Mouse (Mus musculus): Measurements from ENCODE around the gene Sprtn.

The Sprtn gene

DNA sequence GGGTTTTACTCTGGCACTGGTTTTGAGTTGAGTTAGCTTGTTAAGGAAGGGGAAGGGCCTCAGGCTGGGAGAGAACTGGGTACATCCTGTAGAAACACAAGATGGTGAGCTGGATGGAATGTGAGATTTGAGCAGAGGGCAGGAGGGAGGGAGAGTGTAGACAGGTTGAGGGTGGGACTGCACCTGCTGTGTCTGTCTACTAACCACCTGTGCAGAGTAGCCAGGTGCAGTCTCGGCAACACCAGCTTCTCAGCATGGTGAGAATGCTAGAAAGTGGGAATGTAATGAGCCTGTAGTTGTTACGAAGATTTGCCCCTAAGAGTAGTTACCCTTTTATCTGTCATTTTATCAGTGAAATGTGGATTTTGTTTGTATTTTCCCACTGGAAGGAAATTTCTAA is 7.8 kb downstream of the Sprtn start:
- no peak for DNase-seq

DNA sequence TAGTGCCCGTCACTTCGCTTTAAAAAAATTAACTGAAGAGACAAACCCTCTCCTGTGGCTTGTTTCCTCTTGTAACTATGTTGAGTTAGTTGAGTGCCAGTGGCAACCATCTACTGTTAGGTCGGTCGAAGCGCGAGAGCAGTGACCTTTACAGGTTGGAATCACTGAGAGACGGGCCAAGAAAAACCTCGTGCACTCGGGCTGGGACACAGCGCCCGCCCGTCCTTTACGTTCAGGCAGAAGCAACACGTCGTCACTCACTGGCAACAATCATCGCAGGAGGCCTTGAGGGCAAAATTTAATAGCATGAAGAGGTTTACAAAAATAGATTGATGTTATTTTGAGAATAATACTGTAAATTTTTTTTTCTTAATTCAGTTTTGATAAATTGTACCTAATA is 12.2 kb downstream of the Sprtn start:
- DNase-seq = no peak

- DNase-seq = no peak
Measured at GRCm38 (mm10) chr8:124910349-124910748, 12.7 kb downstream of the Sprtn start.

DNA sequence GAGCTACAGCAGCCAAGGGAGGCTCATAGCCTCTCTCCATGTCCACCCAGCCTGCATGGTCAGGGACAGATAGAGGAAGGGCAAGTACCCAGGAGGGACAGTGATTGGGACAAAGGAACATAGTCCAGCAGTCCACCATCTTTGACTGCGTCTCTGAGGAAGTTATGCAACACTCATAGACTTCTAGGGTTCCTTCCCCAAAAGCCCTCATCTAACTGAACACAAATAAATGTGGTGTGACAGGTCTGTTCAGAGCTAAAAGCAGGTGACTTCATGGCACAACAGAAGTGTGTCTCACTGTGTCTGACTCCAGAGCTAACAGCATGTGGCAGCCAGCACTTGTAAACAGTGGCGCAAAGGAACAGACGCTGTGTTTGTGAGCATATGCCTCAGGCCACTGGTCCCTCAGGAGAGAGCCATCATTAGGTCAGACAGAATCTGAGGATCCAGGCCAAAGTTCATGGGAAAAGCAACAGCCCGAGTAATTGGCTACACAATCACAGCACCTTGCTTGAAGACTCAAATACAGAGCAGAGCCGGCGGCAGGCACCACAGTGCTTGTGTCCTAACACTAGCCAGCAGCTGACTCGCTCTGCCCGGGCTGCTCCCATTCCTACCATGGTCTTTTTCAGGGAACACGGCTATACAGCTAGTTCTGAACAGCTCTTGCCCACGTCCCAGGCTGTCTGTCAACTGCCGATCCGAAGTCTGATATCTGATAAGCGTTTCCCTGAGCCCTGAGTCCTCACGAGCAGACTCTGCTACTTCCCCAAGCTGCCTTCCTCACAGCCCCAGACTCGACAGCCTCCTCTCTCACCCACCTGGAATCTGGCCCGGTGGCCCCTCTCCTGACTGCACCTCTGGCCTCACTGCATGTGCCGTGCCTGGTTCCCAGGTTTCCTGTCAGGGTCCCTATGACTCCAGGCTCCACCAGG is 14.5 kb downstream of the Sprtn start:
- DNase-seq = peak; percentile 56

DNA sequence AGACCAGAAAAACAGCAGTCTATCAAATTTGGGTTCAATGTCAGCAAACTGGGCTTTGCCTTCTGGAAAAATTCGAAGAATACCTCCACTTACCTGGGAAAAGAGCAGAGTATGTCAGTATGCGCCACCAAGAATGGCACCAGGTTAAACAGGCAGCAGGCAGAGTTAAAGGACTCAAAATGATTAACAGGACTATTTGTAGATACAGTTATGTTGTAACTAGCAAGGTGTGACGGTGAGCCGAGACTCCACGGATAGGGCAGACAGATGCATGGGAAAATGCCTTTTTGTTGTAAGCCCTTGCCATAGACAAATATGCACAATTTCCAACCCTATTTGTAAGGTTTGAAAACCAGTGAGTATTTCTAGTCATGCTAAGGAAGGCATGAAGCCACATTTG is 16.4 kb downstream of the Sprtn start:
- DNase-seq = no peak

DNA sequence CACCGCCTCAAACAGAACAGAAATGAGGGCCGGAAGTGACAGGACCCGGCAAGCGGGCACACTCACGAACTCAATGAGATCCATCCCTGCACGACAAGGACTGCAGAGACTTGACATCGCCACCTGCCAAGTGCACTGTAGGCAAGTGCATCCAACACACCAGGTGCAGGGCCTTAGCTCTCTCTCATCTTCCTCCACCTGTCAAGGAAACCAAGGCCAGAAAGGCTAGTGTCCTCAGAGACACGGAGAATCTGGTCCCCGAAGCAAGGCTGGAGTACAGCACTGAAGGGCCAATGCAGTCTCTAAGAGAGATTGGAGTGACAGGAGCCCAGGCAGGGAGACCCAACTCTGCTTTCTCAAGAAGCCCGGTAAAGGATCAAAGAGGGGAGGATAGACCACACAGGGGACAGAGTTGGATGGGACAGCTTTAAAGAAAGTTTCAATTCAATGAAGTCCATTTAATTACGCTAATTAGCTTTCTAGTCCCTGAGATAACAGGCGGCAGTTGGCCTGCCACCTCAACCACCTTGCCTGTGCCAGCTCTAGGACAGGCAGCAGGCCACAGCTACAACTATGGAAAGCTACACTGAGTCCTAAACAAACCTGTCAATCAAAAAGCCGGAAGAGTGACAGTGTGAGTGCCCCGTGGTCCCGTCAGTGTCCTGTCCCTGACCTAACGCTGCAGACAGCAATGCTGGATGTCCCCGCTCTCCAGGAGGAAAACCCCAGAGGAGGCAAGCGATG is 20.2 kb downstream of the Sprtn start:
- DNase-seq = no peak

- DNase-seq = no peak
Measured at GRCm38 (mm10) chr8:124921369-124922279, 23.9 kb downstream of the Sprtn start.

DNA sequence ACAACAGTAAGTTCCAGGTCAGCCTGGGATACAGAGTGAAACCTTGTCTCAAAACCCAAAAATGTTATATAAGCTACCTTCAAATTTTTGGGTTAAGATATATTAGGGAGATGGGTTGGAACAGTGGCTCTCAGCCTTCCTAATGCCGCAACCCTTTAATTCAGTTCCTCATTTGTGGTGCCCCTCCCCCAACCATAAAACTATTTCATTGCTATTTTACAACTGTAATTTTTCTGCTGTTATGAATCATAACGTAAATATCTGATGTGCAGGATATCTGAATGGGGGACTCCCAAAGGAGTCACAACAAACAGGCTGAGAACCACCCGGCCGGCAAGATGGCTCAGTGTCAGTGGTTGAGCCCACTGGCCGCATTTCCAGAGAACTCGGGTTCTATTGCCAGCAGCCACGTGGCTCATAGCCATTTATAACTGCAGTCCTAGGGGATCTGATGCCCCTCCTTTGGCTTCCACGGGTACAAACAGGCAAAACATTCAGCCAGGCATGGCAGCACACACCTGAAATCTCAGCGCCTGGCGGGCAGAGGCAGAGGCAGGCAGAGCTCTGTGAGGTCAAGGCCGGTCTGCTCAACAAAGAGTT is 24.9 kb downstream of the Sprtn start:
- no peak for DNase-seq

DNA sequence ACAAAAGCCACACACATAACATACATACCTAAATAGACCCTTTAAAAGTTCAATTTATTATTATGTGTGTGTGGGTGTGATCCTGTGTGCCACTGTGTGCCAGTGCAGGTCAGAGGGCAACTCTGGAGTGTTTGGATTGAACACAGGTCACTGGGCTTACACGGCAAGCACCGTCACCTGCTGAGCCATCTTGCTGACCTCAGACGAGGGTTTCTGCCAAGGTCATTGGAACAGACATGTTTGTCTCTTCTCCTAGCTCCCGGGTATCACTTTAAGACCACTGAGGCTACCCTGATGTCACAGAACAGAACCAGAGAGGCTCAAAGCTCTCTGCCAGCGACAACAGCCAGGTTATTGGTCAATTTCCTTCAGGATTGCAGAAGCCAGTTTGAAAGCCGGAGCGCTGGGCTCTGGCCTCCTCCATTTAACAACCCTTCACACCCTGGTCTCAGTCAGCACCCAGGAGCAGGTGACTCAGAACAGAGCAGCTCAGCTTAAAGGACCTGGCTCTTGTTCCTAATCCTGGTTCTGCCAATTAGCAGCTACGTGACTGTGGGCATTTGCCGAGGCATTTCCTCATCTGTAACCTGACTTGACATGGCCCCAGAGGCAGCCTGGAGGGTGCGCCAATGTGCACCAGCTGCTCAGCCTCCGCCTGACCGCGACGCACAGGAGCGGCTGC is 26.4 kb downstream of the Sprtn start:
- DNase-seq = peak; percentile 38

DNA sequence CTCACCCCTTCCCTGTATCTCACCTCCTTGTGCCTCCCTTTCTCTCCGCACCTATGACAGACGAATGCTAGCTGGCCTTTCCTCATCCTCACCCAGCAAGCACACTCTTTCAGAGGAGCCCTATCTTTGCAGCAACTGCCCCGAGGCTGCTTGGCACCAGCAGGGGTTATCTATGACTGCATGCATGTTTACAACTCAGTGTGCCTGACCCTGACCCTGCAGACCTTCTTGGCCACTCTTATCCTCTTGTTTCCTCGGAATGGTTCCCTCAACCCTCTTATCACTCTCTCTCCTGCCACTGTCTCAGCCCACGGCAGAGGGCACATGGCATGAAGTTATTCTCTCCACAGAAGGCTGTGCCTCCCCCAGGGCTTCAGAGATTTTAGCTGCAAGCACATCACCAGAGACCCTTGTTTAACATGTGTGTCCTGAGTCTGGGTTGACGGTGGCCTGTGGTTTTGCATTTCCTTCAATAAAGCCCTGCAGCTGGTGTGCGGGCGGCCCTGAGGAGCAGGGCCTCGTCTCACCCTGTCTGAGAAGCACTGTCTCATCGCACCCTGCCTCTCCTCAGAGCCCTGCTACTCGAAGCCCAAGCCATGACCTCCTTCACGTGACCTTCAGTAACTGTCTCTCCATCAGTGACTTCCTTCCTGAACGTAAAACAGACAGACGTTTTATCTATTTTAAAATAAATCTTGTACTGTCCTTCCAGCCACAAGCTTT is 28.0 kb downstream of the Sprtn start:
- DNase-seq = no peak

GRCm38 (mm10) chr8:124926351-124926771 is 28.7 kb downstream of the Sprtn start:
- DNase-seq = no peak

GRCm38 (mm10) chr8:124929006-124929405 is 31.3 kb downstream of the Sprtn start:
- no peak for DNase-seq

DNA sequence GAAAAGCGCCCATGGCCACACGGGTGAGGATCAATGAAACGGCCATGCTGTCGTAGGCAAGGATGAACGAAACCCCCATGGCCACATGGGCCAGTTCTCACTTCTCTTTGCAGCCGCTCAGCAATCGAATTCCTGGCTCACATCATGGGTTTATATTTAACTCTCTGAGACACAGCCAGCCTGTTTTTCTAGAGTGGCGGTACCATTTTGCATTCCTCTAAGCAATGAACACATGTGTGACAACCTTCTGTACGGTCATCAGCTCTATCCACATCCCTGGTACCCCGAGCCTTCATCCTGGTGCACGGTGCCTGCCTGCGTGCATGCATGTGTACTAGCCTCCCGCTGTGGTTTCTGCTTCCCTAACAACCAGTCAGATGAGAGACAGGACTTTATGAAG is 32.4 kb downstream of the Sprtn start:
- no peak for DNase-seq

DNA sequence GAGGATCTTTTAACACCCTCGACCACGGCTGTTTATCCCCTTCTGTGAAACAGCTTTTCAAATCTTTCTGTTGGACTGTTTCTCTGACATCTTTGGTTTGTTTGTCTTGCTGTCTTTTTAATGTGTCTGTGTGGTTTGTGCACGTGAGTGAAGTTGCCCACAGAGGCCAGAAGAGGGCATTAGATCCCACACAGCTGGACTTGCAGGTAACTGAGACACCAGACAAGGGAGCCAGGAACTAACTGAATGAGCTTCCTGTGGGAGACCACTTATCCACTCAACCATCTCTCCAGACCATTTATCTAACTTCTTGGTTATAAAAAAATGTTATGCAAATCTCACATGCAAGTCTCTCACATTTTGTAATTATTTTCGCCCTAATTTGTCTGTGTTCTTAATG is 33.0 kb downstream of the Sprtn start:
- no peak for DNase-seq

DNA sequence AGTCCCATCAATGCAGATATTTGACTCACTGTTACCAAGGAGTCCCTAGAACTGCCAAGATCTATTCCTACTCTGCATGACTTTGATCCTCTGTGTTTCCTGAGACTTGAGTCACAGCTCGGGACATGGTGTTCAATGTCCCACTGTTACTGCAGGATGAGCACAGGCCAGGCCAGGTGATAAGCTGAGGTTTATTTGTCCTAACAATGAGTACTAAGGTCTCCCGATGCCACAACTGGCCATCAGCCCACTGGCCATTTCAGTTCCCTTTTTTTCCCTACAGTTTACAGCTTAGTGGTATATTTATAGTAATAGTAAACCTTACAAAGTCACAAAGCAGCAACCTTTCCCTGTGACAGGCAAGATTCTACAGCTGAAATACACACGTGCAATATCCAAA is 34.7 kb downstream of the Sprtn start:
- no peak for DNase-seq

GRCm38 (mm10) chr8:124935116-124935515 is 37.4 kb downstream of the Sprtn start:
- no peak for DNase-seq

DNA sequence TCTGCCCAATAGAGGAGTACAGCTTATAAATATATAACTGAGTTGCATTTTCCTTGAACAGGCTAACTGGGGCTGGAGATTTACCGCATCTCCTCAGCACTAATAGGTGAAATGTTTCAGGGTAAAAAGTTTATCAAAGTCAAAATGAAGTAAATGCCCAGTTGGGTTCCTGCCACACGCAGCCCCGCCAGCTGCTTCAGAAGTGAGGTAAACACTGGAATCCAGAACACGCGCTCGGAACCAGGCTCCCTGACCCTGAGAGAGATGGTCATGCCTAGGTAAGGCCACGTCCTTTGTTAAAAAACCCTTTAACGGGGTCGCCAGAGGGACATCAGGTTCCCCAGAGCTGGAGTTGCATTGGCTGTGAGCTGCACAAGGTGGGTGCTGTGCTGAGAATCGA is 39.0 kb downstream of the Sprtn start:
- DNase-seq = no peak

- DNase-seq = no peak
Measured at GRCm38 (mm10) chr8:124937293-124937692, 39.6 kb downstream of the Sprtn start.

- DNase-seq = peak; percentile 84
Measured at GRCm38 (mm10) chr8:124943801-124944200, 46.1 kb downstream of the Sprtn start.

- peak; percentile 40 for DNase-seq
Measured at GRCm38 (mm10) chr8:124944406-124944805, 46.7 kb downstream of the Sprtn start.
